Mouse (Mus musculus): Measurements from ENCODE around the gene Sspn.

DNA sequence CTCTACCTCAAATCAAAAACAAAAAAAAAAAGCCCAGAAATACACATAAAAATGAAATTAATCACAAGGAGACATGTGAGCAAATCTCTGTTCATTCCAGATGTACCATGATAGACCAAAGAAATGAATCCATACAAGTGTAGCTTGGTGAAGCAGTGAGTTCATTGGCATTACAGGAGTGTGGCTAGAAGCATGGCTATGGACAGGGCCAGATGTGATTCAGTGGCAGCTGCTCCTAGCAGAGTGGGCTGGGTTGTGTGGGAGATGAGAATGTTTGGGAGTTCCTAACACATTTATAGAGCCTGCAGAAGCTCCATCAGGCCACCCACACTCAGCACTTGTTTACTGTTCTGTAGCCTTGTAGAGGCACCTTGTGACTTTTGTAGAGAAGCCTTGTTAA, 19.2 kb upstream of the Sspn start:
- no peak for TF ChIP-seq POLR2A (IDR thresholded peaks at IDR 0.05; ENCODE audit: borderline replicate concordance, extremely low read depth, insufficient read depth, insufficient read length, poor library complexity, severe bottlenecking)
- no peak for TF ChIP-seq CTCF (IDR thresholded peaks at IDR 0.05; ENCODE audit: borderline replicate concordance, extremely low read depth, insufficient read depth, insufficient read length)
